Comparison of ENCODE assay signal across 19 mouse cellular contexts in the genomic region with DNA sequence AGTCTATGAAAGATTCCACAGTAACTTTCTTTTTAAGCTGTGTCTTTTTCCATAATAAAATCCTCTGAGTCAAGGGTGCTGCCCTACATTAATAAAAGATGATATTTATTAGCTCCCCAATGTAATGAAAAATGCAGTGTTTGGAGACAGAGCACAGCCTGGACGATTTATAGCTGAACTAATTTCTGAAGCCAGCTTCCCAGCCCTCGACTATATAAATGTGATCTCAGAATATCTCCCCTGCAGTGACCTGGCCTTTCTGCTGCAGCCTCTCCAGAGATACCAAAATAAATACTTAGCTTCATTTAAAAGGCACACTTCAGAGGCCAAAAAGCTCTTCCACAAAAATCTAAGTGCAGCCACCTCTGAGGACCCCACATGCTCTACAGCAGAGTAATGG.
"Had no signal": no experiment of that assay in that cellular context is flagged by ENCODE, and none has a peak within 500 bp of the region (broad histone marks: within the 10 kb centered on the region; RNA-seq: fewer than 3 reads in every experiment).

No protein-coding gene starts in this region.

- H3K27me3 ChIP-seq: intestine, embryonic 15.5 days; limb, embryonic 13.5 days; liver, embryonic 13.5 days; neural tube, embryonic 13.5 days had no signal

- H3K4me2 ChIP-seq: intestine, embryonic 15.5 days; limb, embryonic 13.5 days; liver, embryonic 13.5 days; midbrain, embryonic 11.5 days; neural tube, embryonic 13.5 days had no signal

- H3K9me3 ChIP-seq: intestine, embryonic 15.5 days; limb, embryonic 13.5 days; neural tube, embryonic 13.5 days had no signal

- DNase-seq: layer of hippocampus, postnatal 36 days; left cerebral cortex, postnatal 4 days; liver, embryonic 13.5 days; lung, adult 2 months; lung, postnatal 14 days; lung, postnatal 4 days; retina, postnatal 1 day; right cerebral cortex, postnatal 25 days; spleen, adult 18-20 months; thymus, adult 18-20 months; thymus, postnatal 36 days had no signal

- H3K9ac ChIP-seq: intestine, embryonic 15.5 days; limb, embryonic 13.5 days; liver, embryonic 13.5 days; neural tube, embryonic 13.5 days had no signal

- H3K36me3 ChIP-seq: intestine, embryonic 15.5 days; limb, embryonic 13.5 days; liver, embryonic 13.5 days; neural tube, embryonic 13.5 days had no signal

- ATAC-seq: hindbrain, embryonic 16.5 days; intestine, embryonic 15.5 days; midbrain, embryonic 16.5 days had no signal

- H3K4me3 ChIP-seq: intestine, embryonic 15.5 days; left cerebral cortex, adult 2 months; limb, embryonic 13.5 days; liver, embryonic 13.5 days; myocyte; neural tube, embryonic 13.5 days had no signal

- H3K27ac ChIP-seq: intestine, embryonic 15.5 days; left cerebral cortex, adult 2 months; limb, embryonic 13.5 days; liver, embryonic 13.5 days; neural tube, embryonic 13.5 days had no signal

- H3K4me1 ChIP-seq: intestine, embryonic 15.5 days; limb, embryonic 13.5 days; liver, embryonic 13.5 days; neural tube, embryonic 13.5 days had no signal
